Mouse (Mus musculus) intestine, postnatal 0 days (tissue): ENCODE results near the gene Eps8l1. TPM values are rescaled to one million over a fixed set of nuclear protein-coding genes. Genes with fewer than 3 reads are reported as not detected.
"Not testable (repeated sequence)": the region's sequence is repeated elsewhere in the genome, so short reads cannot be mapped to it uniquely, and the experiment has no call there.

Experiments used
- ATAC-seq: fragments of 200-750 bp; cut with Nextera tagmentation; 2 replicates; pipeline ENCODE4 v1.8.0; 2017; ENCODE audit warnings: mild to moderate bottlenecking, moderate TSS enrichment, moderate library complexity
- H3K27ac ChIP-seq: fragments of 300-500 bp; sonication (generic); 2 replicates; pipeline ENCODE4 v1.5.1; 2014; ENCODE audit warnings: mild to moderate bottlenecking, low read depth, low read length, moderate library complexity
- H3K27me3 ChIP-seq: fragments of 300-500 bp; sonication (generic); replicated peaks from 2 replicates; pipeline ENCODE4 v1.6.1; 2014; ENCODE audit warnings: low read length, mixed read lengths; ENCODE audit not compliant: control insufficient read depth, insufficient read depth
- H3K36me3 ChIP-seq: fragments of 300-500 bp; sonication (generic); 2 replicates; pipeline ENCODE4 v1.6.1; 2014; ENCODE audit warnings: mild to moderate bottlenecking, moderate library complexity; ENCODE audit not compliant: control insufficient read depth, insufficient read depth
- H3K4me1 ChIP-seq: fragments of 300-500 bp; sonication (generic); replicated peaks from 2 replicates; pipeline ENCODE4 v1.6.1; 2014; ENCODE audit warnings: antibody characterized with exemption, low read length, mixed read lengths; ENCODE audit not compliant: control insufficient read depth, insufficient read depth
- H3K4me2 ChIP-seq: fragments of 300-500 bp; sonication (generic); replicated peaks from 2 replicates; pipeline ENCODE4 v1.6.1; 2014; ENCODE audit warnings: low read depth, mild to moderate bottlenecking, moderate library complexity
- H3K4me3 ChIP-seq: fragments of 300-500 bp; sonication (generic); 2 replicates; pipeline ENCODE4 v1.5.1; 2014; ENCODE audit warnings: low read depth, low read length
- H3K9ac ChIP-seq: fragments of 300-500 bp; sonication (generic); 2 replicates; pipeline ENCODE4 v1.6.1; 2014; ENCODE audit warnings: mild to moderate bottlenecking, low read depth, low read length
- H3K9me3 ChIP-seq: fragments of 300-500 bp; sonication (generic); 2 replicates; pipeline ENCODE4 v1.6.1; 2016; ENCODE audit warnings: mixed run types; ENCODE audit not compliant: control insufficient read depth
- CTCF ChIP-seq: sonication (generic); IDR thresholded peaks from 2 replicates; pipeline ENCODE4 v1.5.1; 2016; ENCODE audit warnings: low read depth, mild to moderate bottlenecking, control low read depth, antibody characterized with exemption, moderate library complexity
- WGBS: fragments of 180-500 bp; shearing (Covaris S2); extraction: QIAGEN DNeasy Blood & Tissue Kit; methylation state at CpG from one replicate; pipeline ENCODE4 v1.1.7; 2014; 5-methylcytosine and 5-hydroxymethylcytosine counted together
- polyA plus RNA-seq: library from polyadenylated mRNA; unstranded; fragments of >200 nt; fragmentation: Nextera tagmentation; extraction: Ambion mirVana; gene quantifications from 2 replicates; pipeline ENCODE4 v1.2.1, GENCODE M21; 2015

The Eps8l1 gene
- polyA plus RNA-seq, result 1.1 and 1.7 TPM in 2 replicates

DNA sequence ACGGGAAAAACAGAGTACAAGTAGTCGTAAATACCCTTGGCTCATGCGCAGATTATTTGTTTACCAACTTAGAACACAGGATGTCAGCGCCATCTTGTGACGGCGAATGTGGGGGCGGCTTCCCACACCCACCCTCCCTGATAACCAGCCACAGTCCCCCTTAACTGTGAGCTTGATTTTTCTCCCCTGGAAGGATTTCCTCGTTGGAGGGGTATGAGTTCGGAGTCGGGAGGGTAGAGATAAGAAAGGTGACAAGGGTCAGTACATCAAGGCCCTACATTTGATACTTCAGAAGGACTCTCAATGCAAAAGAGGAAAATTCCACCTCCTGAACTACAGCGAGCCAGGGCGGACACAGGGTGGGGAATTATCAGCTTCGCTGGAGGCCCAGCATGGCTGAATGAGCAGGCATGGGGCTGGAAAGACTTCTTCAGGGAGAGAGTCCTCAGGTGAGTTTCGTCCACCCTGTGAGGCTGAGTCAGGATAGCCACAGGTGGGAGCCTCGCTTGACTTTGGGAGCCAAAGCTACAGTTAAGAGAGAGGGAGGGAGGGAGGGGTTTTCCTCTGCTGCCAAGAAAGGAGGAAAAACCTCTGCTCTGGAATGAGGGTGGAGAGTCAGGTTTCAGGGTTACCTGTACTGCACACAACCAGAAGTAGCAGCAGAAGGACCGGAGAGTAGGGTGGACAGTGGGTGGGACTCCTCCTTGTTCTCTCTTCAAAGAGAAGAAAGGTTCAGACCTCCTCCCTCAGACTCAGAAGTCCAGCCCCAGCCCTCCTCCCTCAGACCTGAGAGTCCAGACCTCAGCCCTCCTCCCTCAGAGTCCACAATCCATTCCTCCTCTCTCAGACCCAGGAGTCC lies at the start of gene Eps8l1:
Gene Eps8l1, plus strand, starts transcription at position 99 of the 859 bp plus-strand sequence.
- no peaks in the 10 kb centered on the region for H3K36me3 ChIP-seq
- peak within 1 kb of the TSS; percentile 74 for H3K27ac ChIP-seq
- no peaks in the 10 kb centered on the region for H3K4me1 ChIP-seq
- no peak for TF ChIP-seq CTCF
- peak within 1 kb of the TSS; percentile 32 for H3K4me3 ChIP-seq
- peak; percentile 50 for ATAC-seq
- no peaks in the 10 kb centered on the region for H3K27me3 ChIP-seq
- H3K9ac ChIP-seq, result peak within 1 kb of the TSS; percentile 45; the same call in 1 of the 2 replicates
- 38% methylated on average over 13 of the region's 16 CpGs for WGBS
- no peaks in the 10 kb centered on the region for H3K9me3 ChIP-seq
- peak within 1 kb of the TSS; percentile 55 for H3K4me2 ChIP-seq

DNA sequence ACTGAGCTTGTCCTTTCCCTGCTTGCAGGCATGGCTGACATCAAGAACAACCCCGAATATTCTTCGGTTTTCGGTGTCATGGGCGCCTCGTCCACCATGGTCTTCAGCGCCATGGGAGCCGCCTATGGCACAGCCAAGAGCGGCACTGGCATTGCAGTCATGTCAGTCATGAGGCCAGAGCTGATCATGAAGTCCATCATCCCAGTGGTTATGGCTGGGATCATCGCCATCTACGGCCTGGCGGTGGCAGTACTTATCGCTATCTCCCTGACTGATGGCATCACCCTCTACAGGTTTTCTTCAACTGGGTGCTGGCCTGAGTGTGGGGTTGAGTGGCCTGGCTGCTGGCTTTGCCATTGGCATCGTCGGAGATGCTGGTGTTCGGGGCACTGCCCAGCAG lies 48.1 kb upstream of the Eps8l1 start:
- not testable (repeated sequence) for H3K27me3 ChIP-seq, H3K9ac ChIP-seq, H3K4me1 ChIP-seq, ATAC-seq, H3K36me3 ChIP-seq, H3K9me3 ChIP-seq, H3K4me3 ChIP-seq, H3K27ac ChIP-seq, H3K4me2 ChIP-seq
- WGBS, result 95% methylated on average over 15 of the region's 15 CpGs

DNA sequence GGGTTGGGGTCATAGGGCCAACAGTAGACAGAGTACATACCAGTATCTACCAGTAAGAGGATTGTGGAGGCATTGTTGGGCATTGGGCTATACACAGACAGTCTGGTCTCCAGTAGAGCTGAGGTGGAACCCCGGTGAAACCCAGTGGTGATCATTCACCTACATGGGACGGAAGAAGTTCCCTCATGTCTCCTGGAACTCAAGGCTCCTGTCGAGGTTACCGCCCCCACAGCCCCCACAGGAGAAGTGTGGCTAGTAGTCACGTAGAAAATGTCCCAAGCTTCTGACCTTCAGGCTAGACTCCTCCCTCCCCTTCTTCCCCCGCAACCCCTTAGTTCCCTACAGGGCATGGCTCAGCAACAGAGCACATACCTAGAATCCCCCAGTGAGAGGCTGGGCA lies 40.8 kb upstream of the Eps8l1 start:
- Histone ChIP-seq H3K36me3 (no peaks in the 10 kb centered on the region), H3K27me3 (no peaks in the 10 kb centered on the region), H3K9me3 (no peaks in the 10 kb centered on the region), H3K27ac (no peak overlapping the region), H3K4me1 (no peaks in the 10 kb centered on the region), H3K4me3 (no peak overlapping the region), H3K9ac (no peak overlapping the region), H3K4me2 (no peak overlapping the region)
- TF ChIP-seq CTCF, result no peak
- WGBS, result 77% methylated on average over 6 of the region's 6 CpGs
- ATAC-seq, result no peak

DNA sequence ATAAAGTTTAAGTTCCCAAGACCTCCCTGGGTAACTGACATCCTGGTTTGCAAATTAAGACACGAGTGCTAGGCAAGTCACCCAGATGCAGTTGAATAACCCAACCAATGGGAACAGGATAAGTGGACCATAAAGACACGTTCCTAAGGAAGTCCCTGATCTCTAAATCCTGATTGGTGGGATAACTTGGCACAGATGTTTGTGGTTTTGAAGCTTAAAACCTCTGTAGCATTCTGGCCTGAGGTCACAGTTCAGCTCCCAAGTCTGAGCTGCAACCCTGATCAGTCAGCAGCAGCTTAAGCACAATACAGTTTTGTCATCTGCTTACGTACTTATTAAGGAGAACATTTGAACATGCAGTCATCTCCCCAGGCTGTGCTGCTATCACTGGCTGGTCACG lies 40.2 kb upstream of the Eps8l1 start:
- H3K36me3 ChIP-seq, result peaks cover 3% of the 10 kb centered on the region; the same call in 1 of the 2 replicates
- H3K4me1 ChIP-seq, result no peaks in the 10 kb centered on the region
- H3K9ac ChIP-seq, result no peak overlapping the region
- no peaks in the 10 kb centered on the region for H3K9me3 ChIP-seq
- no peak for TF ChIP-seq CTCF
- H3K4me2 ChIP-seq, result no peak overlapping the region
- H3K27ac ChIP-seq, result no peak overlapping the region
- no peak overlapping the region for H3K4me3 ChIP-seq
- H3K27me3 ChIP-seq, result no peaks in the 10 kb centered on the region
- ATAC-seq, result no peak
- WGBS, result 56% methylated on average over 4 of the region's 4 CpGs

DNA sequence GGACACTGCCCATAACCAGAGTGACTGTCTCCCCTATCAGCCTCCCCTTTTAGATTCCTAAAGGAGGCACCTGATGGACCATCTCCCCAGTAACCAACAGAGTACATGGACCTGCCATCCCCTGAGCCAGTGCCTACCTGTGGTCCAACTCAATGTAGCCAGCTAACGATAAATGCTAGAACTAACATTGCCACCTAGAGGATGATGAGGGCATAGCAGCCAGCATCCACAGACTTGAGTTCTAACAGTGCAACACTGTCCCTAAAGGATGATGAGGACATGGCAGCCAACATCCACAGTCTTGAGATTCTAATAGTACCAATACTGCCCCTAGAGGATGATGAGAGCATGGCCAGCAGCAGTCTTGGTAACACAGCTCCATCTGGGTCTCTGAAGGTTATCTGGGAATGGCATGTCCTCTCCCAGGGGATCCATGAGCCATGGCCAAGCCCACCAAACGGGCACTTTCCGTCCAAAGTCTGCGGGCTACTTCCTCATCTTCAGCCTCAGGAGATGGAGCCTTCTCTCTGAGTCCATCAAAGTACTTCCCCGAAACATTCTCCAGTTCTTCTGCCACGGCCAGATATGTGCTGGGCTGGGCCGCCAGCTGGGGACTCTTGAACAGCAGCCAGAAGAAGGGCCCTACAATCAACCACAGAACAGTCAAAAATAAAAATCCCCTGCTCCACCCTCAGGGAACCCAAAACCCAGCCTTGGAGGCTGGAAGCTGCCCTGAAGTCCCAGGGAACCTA lies 33.1 kb upstream of the Eps8l1 start:
- Histone ChIP-seq H3K27me3 (no peaks in the 10 kb centered on the region), H3K9me3 (no peaks in the 10 kb centered on the region), H3K4me2 (no peak overlapping the region), H3K36me3 (peaks cover 42% of the 10 kb centered on the region), H3K9ac (no peak overlapping the region), H3K4me1 (no peaks in the 10 kb centered on the region), H3K4me3 (no peak overlapping the region), H3K27ac (no peak overlapping the region)
- peak; percentile 92 for ATAC-seq
- TF ChIP-seq CTCF, result peak; percentile 100
- WGBS, result 65% methylated on average over 7 of the region's 7 CpGs

DNA sequence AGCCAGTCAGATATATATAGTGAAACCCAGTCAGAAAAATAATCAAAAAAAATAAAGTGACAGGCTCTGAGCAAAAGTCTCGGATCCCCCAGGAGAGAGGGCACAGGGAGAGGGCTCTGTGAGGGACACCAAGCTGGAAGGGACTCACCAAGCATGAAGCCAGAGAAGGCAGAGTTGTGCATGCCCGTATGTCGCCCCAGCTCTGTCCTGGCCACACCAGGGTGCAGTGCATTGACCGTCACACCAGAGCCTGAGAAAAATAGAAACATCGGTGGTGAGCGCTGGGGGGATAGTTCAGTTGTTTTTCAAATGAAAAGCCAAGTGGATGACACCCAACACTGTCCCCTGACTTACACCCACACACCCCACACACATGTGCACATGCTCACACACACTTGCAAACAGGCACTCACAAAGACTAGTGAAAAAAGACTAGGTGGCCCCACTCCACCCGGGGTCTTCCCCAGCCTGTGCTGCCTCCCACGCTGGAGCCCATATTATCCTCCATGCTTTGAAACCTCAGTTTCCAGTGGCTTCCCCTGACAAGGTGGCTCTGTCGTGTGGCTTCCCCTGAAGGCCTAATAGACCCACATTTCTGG lies 30.1 kb upstream of the Eps8l1 start:
- H3K9ac ChIP-seq, result no peak overlapping the region
- TF ChIP-seq CTCF, result no peak
- WGBS, result 96% methylated on average over 9 of the region's 9 CpGs
- H3K36me3 ChIP-seq, result peaks cover 64% of the 10 kb centered on the region
- no peaks in the 10 kb centered on the region for H3K9me3 ChIP-seq
- ATAC-seq, result no peak
- no peak overlapping the region for H3K4me2 ChIP-seq
- no peak overlapping the region for H3K27ac ChIP-seq
- no peak overlapping the region for H3K4me3 ChIP-seq
- H3K27me3 ChIP-seq, result no peaks in the 10 kb centered on the region
- no peaks in the 10 kb centered on the region for H3K4me1 ChIP-seq
